Mouse (Mus musculus) kidney, postnatal 0 days (tissue): ENCODE results near the gene C5ar2. TPM values are rescaled to one million over a fixed set of nuclear protein-coding genes. Genes with fewer than 3 reads are reported as not detected.
"Not testable (repeated sequence)": the region's sequence is repeated elsewhere in the genome, so short reads cannot be mapped to it uniquely, and the experiment has no call there.

Source experiments
- ATAC-seq: fragments of 200-750 bp; cut with Nextera tagmentation; replicated peaks from 2 replicates; pipeline ENCODE4 v1.8.0; 2017; ENCODE audit warnings: low read depth, moderate number of reproducible peaks, moderate TSS enrichment, moderate library complexity; ENCODE audit not compliant: low FRiP score
- DNase-seq: peaks from one replicate; pipeline ENCODE4 v3.0.0-alpha.2; 2016; ENCODE audit warnings: low spot score
- H3K27ac ChIP-seq: fragments of 300-500 bp; sonication (generic); 2 replicates; pipeline ENCODE4 v1.5.1; 2014; ENCODE audit warnings: mild to moderate bottlenecking
- H3K27me3 ChIP-seq: fragments of 300-500 bp; sonication (generic); 2 replicates; pipeline ENCODE4 v1.6.1; 2014; ENCODE audit warnings: low read length, mixed read lengths; ENCODE audit not compliant: insufficient read depth
- H3K36me3 ChIP-seq: fragments of 300-500 bp; sonication (generic); 2 replicates; pipeline ENCODE4 v1.6.1; 2014; ENCODE audit warnings: low read length, mixed read lengths; ENCODE audit not compliant: insufficient read depth
- H3K4me1 ChIP-seq: fragments of 300-500 bp; sonication (generic); replicated peaks from 2 replicates; pipeline ENCODE4 v1.6.1; 2014; ENCODE audit warnings: antibody characterized with exemption, low read length, mixed read lengths; ENCODE audit not compliant: insufficient read depth
- H3K4me2 ChIP-seq: fragments of 300-500 bp; sonication (generic); 2 replicates; pipeline ENCODE4 v1.6.1; 2014; ENCODE audit warnings: mild to moderate bottlenecking, low read length, moderate library complexity, mixed read lengths
- H3K4me3 ChIP-seq: fragments of 300-500 bp; sonication (generic); replicated peaks from 2 replicates; pipeline ENCODE4 v1.5.1; 2014; ENCODE audit warnings: low read depth, low read length
- H3K9ac ChIP-seq: fragments of 300-500 bp; sonication (generic); 2 replicates; pipeline ENCODE4 v1.6.1; 2014; ENCODE audit warnings: low read depth, low read length
- H3K9me3 ChIP-seq: fragments of 300-500 bp; sonication (generic); replicated peaks from 2 replicates; pipeline ENCODE4 v1.6.1; 2016; ENCODE audit warnings: low read length, inconsistent platforms, mixed read lengths
- CTCF ChIP-seq: IDR thresholded peaks from 2 replicates; pipeline ENCODE4 v1.5.1; 2016; ENCODE audit warnings: antibody characterized with exemption, low read depth, mild to moderate bottlenecking, moderate library complexity
- WGBS: fragments of 180-500 bp; shearing (Covaris S2); extraction: QIAGEN DNeasy Blood & Tissue Kit; methylation state at CpG from one replicate; pipeline ENCODE4 v1.1.7; 2014; 5-methylcytosine and 5-hydroxymethylcytosine counted together
- polyA plus RNA-seq: library from polyadenylated mRNA; unstranded; fragments of >200 nt; fragmentation: Nextera tagmentation; extraction: Ambion mirVana; gene quantifications from 2 replicates; pipeline ENCODE4 v1.2.1, GENCODE M21; 2015

Gene C5ar2
- polyA plus RNA-seq, 1 experiment from 2014 or later = 0.11 TPM

- no peak within 1 kb of the TSS for H3K9ac ChIP-seq
- H3K4me1 ChIP-seq = no peaks in the 10 kb centered on the region
- H3K4me2 ChIP-seq = no peak within 1 kb of the TSS
- ATAC-seq (no peak), DNase-seq (no peak)
- no peaks in the 10 kb centered on the region for H3K9me3 ChIP-seq
- WGBS = 83% methylated on average over 5 of the region's 5 CpGs
- TF ChIP-seq CTCF = no peak
- no peak within 1 kb of the TSS for H3K27ac ChIP-seq
- no peaks in the 10 kb centered on the region for H3K27me3 ChIP-seq
- no peaks in the 10 kb centered on the region for H3K36me3 ChIP-seq
- no peak within 1 kb of the TSS for H3K4me3 ChIP-seq
Measured at GRCm38 (mm10) chr7:16259110-16259590, 15.2 kb upstream of the C5ar2 start, which contains the start of gene C5ar1. C5ar1 (minus strand) TSS chr7:16259540.

- Histone ChIP-seq H3K27ac (no peak overlapping the region), H3K27me3 (no peaks in the 10 kb centered on the region), H3K4me2 (no peak overlapping the region), H3K4me3 (no peak overlapping the region), H3K9ac (no peak overlapping the region), H3K36me3 (no peaks in the 10 kb centered on the region), H3K4me1 (no peaks in the 10 kb centered on the region), H3K9me3 (no peaks in the 10 kb centered on the region)
- no peak for DNase-seq
- 85% methylated on average over 11 of the region's 11 CpGs for WGBS
- no peak for ATAC-seq
- no peak for TF ChIP-seq CTCF
Measured at GRCm38 (mm10) chr7:16257830-16258229, 13.9 kb upstream of the C5ar2 start.

GRCm38 (mm10) chr7:16255963-16256362, 12.0 kb upstream of the C5ar2 start:
- not testable (repeated sequence) for H3K27me3 ChIP-seq, H3K9ac ChIP-seq, H3K4me3 ChIP-seq, DNase-seq, H3K4me2 ChIP-seq, H3K9me3 ChIP-seq, H3K4me1 ChIP-seq, H3K27ac ChIP-seq, ATAC-seq, H3K36me3 ChIP-seq
- WGBS = 78% methylated on average over 4 of the region's 4 CpGs

GRCm38 (mm10) chr7:16254195-16254594, 10.2 kb upstream of the C5ar2 start:
- WGBS = 47% methylated on average over 4 of the region's 4 CpGs
- Histone ChIP-seq H3K27me3 (no peaks in the 10 kb centered on the region), H3K9me3 (no peaks in the 10 kb centered on the region), H3K4me1 (no peaks in the 10 kb centered on the region), H3K36me3 (no peaks in the 10 kb centered on the region), H3K4me3 (no peak overlapping the region), H3K9ac (no peak overlapping the region), H3K4me2 (no peak overlapping the region), H3K27ac (no peak overlapping the region)
- DNase-seq = no peak
- ATAC-seq = no peak
- TF ChIP-seq CTCF = no peak

- Histone ChIP-seq H3K27me3 (no peaks in the 10 kb centered on the region), H3K27ac (no peak overlapping the region), H3K4me1 (no peaks in the 10 kb centered on the region), H3K9me3 (no peaks in the 10 kb centered on the region), H3K4me2 (no peak overlapping the region), H3K4me3 (no peak overlapping the region), H3K9ac (no peak overlapping the region), H3K36me3 (no peaks in the 10 kb centered on the region)
- DNase-seq (no peak), ATAC-seq (no peak)
- TF ChIP-seq CTCF = no peak
- whole genome bisulfite sequencing = 77% methylated on average over 5 of the region's 5 CpGs
Measured at GRCm38 (mm10) chr7:16250687-16251086, 6.7 kb upstream of the C5ar2 start.

- Histone ChIP-seq H3K27ac (no peak overlapping the region), H3K9me3 (no peaks in the 10 kb centered on the region), H3K36me3 (no peaks in the 10 kb centered on the region), H3K4me1 (no peaks in the 10 kb centered on the region), H3K4me3 (no peak overlapping the region), H3K4me2 (no peak overlapping the region), H3K27me3 (no peaks in the 10 kb centered on the region), H3K9ac (no peak overlapping the region)
- ATAC-seq (no peak), DNase-seq (no peak)
- 35% methylated on average over 2 of the region's 4 CpGs for WGBS
- no peak for TF ChIP-seq CTCF
Measured at GRCm38 (mm10) chr7:16245958-16246357, 2.0 kb upstream of the C5ar2 start.

GRCm38 (mm10) chr7:16242198-16242597, 1.8 kb downstream of the C5ar2 start:
- Histone ChIP-seq H3K4me3 (no peak overlapping the region), H3K27ac (no peak overlapping the region), H3K9me3 (no peaks in the 10 kb centered on the region), H3K27me3 (no peaks in the 10 kb centered on the region), H3K4me1 (no peaks in the 10 kb centered on the region), H3K4me2 (no peak overlapping the region), H3K36me3 (no peaks in the 10 kb centered on the region), H3K9ac (no peak overlapping the region)
- TF ChIP-seq CTCF = no peak
- 82% methylated on average over 6 of the region's 6 CpGs for whole genome bisulfite sequencing
- no peak for DNase-seq
- ATAC-seq = no peak
